Mouse (Mus musculus) c-Kit-positive CD71-positive TER-119-negative erythroid progenitor cells, embryonic 14.5 days (primary cell): ENCODE measurements at regions not wholly inside any gene's neighbourhood (a gene's known extent, or its start where the extent isn't known, plus 50 kb on each side); places are given as distances from the start of the nearest gene placed in this dataset.
"Not testable (repeated sequence)": the region's sequence is repeated elsewhere in the genome, so short reads cannot be mapped to it uniquely, and the experiment has no call there.

Source experiments
- DNase-seq: peaks from one replicate; pipeline ENCODE4 v3.0.0-alpha.2; 2013; ENCODE audit warnings: low read depth

GRCm38 (mm10) chr12:71624676-71625075 lies 206.2 kb upstream of the Daam1 start:
- no peak for DNase-seq

DNA sequence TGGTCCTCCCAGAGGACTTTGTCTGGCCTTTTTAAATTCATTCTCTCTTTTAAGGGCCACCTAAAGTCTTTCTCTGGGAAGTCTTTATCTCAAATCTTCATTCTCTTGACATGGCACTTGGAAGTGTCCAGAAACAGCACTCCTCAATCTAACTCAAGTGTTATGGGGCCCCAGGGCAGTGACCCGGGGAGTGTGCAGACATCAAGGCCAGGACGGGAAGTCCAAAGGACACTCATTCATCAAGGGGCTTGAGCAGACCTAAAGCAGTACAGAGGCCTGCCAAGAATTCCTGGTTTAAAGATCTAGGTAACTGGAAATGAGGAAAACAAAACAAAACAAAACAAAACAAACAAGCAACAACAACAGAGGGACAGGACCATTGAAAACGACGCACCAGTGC lies 205.8 kb upstream of the Daam1 start:
- no peak for DNase-seq

GRCm38 (mm10) chr12:71626801-71627200 lies 204.1 kb upstream of the Daam1 start:
- DNase-seq = no peak

DNA sequence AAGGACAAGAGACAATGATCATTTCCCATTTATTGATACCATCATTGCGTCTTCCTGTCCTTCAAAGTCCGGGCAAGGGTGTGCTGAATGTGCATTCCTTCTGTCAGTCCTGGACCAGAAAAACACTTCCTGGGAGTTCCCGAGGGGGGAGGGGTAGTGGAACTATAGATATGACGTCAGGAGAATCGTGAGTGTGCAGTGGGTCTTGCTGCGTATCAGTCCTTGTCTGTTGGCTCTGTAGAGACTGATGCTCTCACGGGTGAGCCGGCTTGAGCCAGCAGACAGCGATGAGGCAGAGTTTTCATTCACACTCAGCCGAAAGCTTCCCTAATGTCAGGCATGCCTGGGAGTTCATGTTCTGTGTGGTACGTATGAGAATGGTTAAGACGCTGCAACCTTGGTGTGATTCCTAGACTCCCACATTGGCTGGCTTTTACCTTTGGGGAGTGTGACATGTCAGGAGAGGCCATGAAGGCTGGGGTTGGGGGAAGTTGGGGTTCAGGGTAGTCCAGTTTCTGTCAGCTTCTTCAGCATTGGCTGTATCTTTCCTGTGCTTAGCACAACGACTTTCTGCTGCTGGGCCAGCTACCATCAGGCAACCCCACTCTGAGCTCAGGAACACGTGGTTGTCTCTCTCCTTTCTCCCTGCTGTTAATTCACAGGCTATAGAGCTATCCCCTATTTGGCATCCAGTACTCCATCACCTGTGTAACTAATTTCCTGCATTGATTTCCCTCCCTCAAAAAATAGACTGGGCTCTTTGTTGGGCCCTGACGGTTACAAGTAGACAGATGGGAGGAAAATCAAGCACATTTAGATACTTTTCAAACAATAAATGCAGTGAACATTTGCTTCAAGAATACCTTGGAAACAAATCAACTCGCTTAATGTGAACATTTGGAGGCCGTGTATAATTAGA lies 203.2 kb upstream of the Daam1 start:
- DNase-seq = no peak

DNA sequence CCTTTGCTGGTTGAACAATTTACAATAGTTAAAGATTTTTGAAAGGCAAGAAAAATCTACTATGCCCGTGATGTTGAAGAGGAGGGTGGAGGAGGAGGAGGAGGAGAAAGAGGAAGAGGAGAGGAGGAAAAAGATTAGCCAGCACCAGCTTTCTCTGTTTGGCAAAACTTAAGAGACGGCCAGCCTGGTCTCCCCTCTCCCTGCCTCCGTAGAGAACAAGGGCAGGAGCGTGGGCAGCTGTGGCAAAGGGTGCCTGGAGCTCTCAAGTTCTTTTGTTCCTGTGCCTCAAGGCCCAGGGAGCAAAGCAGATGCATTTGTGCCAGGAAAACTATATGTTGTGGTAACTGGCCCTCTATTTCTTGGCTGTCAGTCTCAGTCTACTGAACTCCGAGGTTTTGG lies 202.5 kb upstream of the Daam1 start:
- no peak for DNase-seq

DNA sequence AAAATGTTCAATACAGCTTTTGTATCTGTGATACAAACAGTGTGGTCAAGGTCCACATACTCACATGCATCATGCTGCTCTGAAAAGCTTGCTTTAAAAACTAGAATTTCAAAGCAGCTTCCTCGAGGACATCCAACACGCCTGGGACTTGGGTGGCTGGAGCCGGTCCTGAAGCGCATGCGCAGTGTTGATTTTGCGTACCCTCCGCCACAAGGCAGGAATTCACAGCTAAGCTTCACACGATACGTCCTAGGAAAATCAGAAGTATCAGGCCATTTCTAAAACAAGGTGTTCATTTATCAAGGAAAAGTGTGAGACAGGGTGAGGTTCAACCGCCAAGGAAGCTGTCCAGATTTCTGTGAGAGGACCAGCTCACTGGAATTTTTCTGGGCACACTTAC lies 202.1 kb upstream of the Daam1 start:
- no peak for DNase-seq

DNA sequence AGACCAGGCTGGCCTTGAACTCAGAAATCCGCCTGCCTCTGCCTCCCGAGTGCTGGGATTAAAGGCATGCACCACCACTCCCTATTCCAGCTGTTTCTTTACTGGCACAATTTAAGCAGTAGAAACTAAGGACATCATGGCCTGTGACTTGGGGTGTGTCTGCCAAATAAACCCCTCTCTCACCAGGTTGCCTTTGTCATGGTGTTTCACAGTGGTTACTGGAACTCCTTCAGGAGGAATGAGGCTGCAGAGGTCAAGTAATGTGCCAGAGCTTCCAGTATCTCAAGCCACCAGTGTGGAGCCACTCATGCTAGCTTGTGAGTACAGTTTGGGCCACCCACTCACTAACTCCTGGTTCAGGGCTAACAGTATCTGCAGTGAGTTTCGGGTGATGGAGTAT lies 200.5 kb upstream of the Daam1 start:
- DNase-seq = no peak

GRCm38 (mm10) chr12:71636300-71636699 lies 194.6 kb upstream of the Daam1 start:
- no peak for DNase-seq

- DNase-seq = no peak
These were observed 193.6 kb upstream of the Daam1 start for GRCm38 (mm10) chr12:71637248-71637647.

DNA sequence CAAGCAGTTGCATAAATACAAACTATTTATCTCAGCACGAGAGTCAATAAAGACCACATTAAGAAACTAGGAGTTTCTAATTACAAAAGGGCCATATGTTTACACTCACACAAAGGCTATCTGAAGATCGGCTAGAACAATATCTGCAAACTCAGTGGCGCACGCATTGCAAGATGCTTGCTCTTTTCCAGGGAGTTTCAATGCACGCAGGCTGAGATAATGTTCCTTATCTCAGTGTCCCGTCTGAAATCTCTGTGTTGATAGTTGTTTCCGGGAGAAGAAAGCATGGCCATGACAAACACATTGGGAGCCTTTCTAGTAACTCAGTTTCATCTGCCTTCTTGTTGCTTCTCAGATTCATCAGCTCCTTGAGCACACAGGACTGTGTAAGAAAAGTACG lies 192.6 kb upstream of the Daam1 start:
- no peak for DNase-seq

DNA sequence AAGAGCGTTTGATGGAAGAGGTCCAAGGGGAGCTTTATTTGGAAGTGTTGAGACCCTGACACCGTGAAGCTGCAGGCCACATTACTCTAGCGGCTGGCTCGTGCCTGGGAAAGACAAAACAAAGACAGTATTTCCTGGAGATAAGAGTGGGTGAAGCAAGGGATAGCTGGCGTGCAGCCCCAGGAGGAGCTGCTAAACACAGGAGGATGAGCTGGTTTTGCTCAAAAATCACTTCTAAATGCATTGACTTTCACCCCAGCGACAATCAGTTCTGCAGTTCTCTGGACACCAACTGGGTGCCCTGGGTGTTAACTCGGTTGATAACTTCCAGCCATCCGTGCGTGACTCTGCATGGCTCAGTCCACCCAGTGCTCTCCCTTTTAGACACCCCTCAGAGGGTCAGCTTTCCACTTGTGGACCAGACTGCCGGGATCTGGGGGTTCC lies 190.8 kb upstream of the Daam1 start:
- DNase-seq = no peak

DNA sequence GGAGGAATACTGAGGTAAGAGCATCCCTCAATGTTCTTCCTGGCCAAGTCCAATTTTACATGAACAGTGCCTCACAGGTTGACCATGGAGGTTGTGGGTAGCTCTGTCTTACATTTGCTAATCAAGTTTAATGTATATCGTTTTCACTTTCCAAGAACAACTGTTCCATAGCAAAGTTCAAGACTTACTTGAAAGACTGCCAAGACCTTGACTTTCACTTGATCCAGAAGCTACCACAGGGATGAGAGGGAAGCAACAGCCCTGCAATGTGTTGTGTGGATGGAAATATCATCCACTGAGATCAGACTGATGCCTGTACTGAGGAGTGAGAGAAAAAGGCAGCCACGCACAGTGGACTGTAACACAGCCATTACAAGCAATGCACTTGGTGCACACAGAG lies 189.4 kb upstream of the Daam1 start:
- no peak for DNase-seq

- no peak for DNase-seq
These were observed 188.0 kb upstream of the Daam1 start for GRCm38 (mm10) chr12:71642797-71643337.

DNA sequence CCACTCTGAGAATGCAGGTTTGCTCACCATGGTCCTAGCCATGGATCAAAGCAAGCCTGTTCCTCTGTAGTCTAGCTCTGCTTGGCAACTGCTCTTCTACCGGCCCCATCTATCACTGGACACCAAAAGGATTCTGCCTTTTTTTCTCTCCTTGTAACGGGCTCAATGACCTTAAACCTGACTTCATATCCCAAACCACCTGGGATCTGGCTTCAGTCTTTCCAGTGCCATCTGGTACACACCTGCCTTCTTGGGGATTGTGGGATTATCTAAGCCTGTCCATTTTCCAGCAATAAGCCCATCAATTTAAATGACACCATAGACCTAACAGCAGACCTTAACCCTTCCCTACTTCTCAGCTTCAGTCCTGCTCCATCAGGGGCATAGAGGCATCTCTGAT lies 179.6 kb upstream of the Daam1 start:
- no peak for DNase-seq

DNA sequence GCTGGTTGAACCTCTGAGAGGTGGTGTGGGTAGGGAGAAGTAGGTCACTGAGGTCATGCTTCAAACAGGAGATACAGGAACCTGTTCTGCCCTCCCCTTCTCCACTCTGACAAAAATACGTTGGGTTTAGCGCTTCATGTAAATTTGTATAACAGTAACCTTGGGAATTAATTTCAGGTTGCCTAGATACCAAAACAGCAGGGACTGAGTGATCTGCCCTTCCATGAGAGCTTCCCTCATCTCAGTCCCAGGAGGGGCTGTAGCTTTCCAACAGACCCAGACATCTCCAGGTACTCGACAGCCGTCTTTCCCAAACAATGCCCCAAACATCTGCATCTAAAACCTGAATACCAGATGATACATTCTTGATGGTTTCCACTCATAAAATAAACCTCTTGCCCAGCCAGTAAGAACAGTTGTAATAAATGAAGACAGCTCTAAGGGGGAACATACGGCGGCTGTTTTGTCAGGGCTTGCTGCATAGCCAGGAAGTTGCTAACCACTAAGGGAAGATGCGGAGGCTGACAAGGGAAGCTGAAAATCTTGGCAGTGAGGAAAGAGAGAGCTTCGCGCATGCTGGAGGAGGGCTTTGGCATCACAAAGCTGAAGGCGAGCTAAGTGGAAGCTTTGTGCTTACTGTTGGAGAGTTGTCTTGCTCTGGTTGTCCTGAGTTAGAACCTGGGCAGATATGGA lies 137.4 kb upstream of the Daam1 start:
- no peak for DNase-seq

DNA sequence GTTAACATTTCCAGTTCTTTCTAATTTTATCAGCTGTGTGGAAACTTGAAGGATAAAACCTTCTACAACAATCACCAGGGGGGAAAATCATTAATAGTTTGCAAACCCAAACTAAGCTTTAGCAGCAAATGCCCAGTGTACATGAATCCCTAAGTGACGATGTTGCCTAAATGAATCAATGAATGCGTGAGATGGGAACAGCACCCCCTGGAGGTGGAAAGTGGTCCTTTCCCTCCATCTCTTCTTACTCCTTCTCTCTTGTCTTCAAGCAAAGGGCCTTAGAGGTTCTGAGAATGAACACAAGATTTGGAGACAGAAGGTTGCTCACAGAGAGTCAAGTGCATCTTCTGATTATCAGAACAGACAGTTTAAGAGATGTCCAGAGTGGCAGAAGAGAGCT lies 129.1 kb upstream of the Daam1 start:
- no peak for DNase-seq

- no peak for DNase-seq
These were observed 128.7 kb upstream of the Daam1 start for GRCm38 (mm10) chr12:71702181-71702580.

- DNase-seq = no peak
These were observed 127.6 kb upstream of the Daam1 start for GRCm38 (mm10) chr12:71703146-71703902.

DNA sequence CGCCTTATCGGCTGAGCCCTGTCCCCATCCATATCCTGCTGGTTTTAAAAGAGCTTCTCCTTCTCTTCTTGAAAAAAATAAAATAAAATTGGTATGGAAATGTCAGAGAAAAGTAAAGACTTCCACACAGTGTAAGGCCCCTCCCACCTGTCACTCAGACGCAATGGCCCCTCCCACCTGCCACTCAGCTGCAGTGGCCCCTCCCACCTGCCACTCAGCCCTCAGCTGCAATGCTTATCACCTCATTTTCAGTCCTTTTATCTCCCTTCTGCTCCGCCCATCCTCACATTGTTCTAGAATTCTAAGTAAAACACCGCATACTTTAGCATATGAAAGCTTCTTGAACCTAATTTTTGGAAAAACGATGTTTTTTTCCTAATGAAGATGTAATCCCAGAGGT lies 126.4 kb upstream of the Daam1 start:
- DNase-seq = peak; percentile 14

DNA sequence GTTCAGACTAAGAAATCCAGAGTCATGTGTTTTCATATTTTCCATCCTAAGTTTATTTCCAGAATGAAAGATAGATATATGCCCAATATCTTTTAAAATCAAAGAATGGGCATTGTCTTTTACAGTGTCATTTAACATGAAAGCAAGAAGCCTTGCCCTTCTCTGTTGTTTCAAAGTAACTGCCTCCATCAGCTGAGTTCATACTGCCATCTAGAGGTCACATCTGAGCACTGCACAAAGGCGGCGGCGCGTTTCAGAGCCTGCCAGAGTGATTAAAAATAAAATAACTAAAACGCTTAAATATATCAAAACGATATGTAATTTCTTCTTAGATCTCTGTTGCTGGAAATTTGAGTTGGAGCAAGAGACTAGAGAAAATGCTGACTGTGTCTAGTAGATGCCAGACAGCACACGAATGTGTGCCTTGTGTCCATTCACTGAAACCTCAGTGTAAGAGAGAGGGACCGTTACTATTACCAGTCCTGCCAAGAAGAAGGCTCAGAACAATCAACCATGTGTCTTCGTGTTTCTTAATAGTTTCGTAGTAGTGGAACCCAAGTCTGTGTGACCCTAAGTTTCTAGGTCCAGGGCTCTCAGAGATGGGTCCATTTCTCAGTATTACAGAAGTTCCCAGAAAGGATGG lies 123.0 kb upstream of the Daam1 start:
- DNase-seq = peak; percentile 19

DNA sequence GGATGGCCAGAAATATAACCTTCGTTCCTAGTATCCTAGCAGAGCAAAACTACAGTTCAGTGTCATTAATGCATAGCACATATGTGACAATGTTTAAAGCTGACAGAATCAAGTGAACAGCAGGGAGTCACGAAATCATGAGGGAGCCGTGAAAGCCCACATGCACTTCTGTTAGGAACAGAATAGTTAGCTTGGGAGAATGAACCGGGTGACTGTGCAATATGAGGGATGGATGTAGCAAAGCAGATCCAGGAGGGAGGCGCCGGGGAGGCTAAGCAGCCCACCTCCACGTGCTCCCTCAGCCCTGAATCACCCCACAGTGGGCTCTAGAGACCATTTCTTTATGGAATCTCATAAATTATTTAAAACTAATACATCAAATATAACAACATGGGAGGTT lies 116.3 kb upstream of the Daam1 start:
- no peak for DNase-seq

- not testable (repeated sequence) for DNase-seq
These were observed 112.5 kb upstream of the Daam1 start for GRCm38 (mm10) chr12:71718412-71718811.
